Mouse (Mus musculus): ENCODE measurements around the gene Pllp. TPM values are rescaled to one million over a fixed set of nuclear protein-coding genes. Genes with fewer than 3 reads are reported as not detected.

Pllp gene
- polyA plus RNA-seq, 1 experiment from 2014 or later = 0.60 TPM

GRCm38 (mm10) chr8:94678582-94678981, 17.5 kb downstream of the Pllp start:
- no peak overlapping the region for H3K27ac ChIP-seq (ENCODE audit: low read depth, low read length)
- H3K4me1 ChIP-seq (replicated peaks; ENCODE audit: control insufficient read depth, insufficient read depth, low read length) = no peaks in the 10 kb centered on the region
- no peak overlapping the region for H3K4me2 ChIP-seq (ENCODE audit: low read depth, low read length, severe bottlenecking)
- no peak overlapping the region for H3K9ac ChIP-seq (ENCODE audit: low read length)
- H3K27me3 ChIP-seq (ENCODE audit: control insufficient read depth, insufficient read depth, low read length) = no peaks in the 10 kb centered on the region
- ATAC-seq (replicated peaks; ENCODE audit: low FRiP score) = no peak
- no peak overlapping the region for H3K4me3 ChIP-seq (ENCODE audit: low read depth, low read length)
- H3K36me3 ChIP-seq (ENCODE audit: control insufficient read depth, insufficient read depth, low read length) = peaks cover 2% of the 10 kb centered on the region; the same call in 1 of the 2 replicates
- H3K9me3 ChIP-seq (ENCODE audit: control insufficient read depth, low read length) = no peaks in the 10 kb centered on the region; the same call in 1 of the 2 replicates
- 55% methylated on average over 9 of the region's 9 CpGs for WGBS
- no peak for DNase-seq (ENCODE audit: low spot score)

GRCm38 (mm10) chr8:94675923-94676322, 20.2 kb downstream of the Pllp start:
- Histone ChIP-seq H3K4me1 (replicated peaks; ENCODE audit: control insufficient read depth, insufficient read depth, low read length) (no peaks in the 10 kb centered on the region), H3K4me2 (ENCODE audit: low read depth, low read length, severe bottlenecking) (no peak overlapping the region), H3K9ac (ENCODE audit: low read length) (no peak overlapping the region), H3K4me3 (ENCODE audit: low read depth, low read length) (no peak overlapping the region), H3K9me3 (ENCODE audit: control insufficient read depth, low read length) (no peaks in the 10 kb centered on the region; the same call in 1 of the 2 replicates), H3K36me3 (ENCODE audit: control insufficient read depth, insufficient read depth, low read length) (peaks cover 16% of the 10 kb centered on the region), H3K27ac (ENCODE audit: low read depth, low read length) (no peak overlapping the region), H3K27me3 (ENCODE audit: control insufficient read depth, insufficient read depth, low read length) (no peaks in the 10 kb centered on the region)
- DNase-seq (ENCODE audit: low spot score) (no peak), ATAC-seq (replicated peaks; ENCODE audit: low FRiP score) (no peak)
- WGBS = 89% methylated on average over 6 of the region's 6 CpGs

DNA sequence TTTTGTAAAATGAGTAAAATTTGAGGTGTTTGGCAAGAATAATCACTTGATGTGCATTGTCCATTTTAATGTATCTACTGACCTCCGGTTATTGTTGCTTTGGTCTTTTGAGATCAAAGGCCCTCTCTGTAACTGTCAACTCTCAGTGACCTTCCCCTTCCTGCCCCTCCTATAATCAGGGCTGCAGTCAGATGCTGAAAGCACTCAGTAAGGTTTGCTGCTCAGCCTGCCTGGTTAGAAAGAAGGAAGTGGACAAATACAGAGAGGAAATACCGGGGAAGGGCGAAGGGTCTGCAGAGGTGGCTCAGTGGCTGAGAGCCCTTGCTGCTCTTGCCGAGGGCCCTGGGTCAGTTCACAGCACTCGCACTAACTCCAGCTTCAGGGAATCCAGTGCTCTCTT, 21.7 kb downstream of the Pllp start:
- no peak for ATAC-seq (replicated peaks; ENCODE audit: low FRiP score)
- DNase-seq (ENCODE audit: low spot score) = peak; percentile 27
- Histone ChIP-seq H3K9me3 (ENCODE audit: control insufficient read depth, low read length) (no peaks in the 10 kb centered on the region), H3K4me1 (replicated peaks; ENCODE audit: control insufficient read depth, insufficient read depth, low read length) (no peaks in the 10 kb centered on the region), H3K9ac (ENCODE audit: low read length) (no peak overlapping the region), H3K4me3 (ENCODE audit: low read depth, low read length) (no peak overlapping the region), H3K36me3 (ENCODE audit: control insufficient read depth, insufficient read depth, low read length) (peaks cover 22% of the 10 kb centered on the region), H3K27ac (ENCODE audit: low read depth, low read length) (no peak overlapping the region), H3K27me3 (ENCODE audit: control insufficient read depth, insufficient read depth, low read length) (no peaks in the 10 kb centered on the region), H3K4me2 (ENCODE audit: low read depth, low read length, severe bottlenecking) (no peak overlapping the region)
- WGBS = 91% methylated on average over 5 of the region's 5 CpGs

- peak within 1 kb of the TSS; percentile 66 for H3K4me3 ChIP-seq (ENCODE audit: low read depth, low read length)
- peak; percentile 96 for DNase-seq (ENCODE audit: low spot score)
- H3K4me2 ChIP-seq (ENCODE audit: low read depth, low read length, severe bottlenecking) = peak within 1 kb of the TSS; percentile 51
- peak within 1 kb of the TSS; percentile 90 for H3K9ac ChIP-seq (ENCODE audit: low read length)
- no peaks in the 10 kb centered on the region; the same call in 1 of the 2 replicates for H3K4me1 ChIP-seq (replicated peaks; ENCODE audit: control insufficient read depth, insufficient read depth, low read length)
- under 1% methylated on average over 74 of the region's 74 CpGs for WGBS
- peak; percentile 99 for ATAC-seq (replicated peaks; ENCODE audit: low FRiP score)
- no peaks in the 10 kb centered on the region for H3K27me3 ChIP-seq (ENCODE audit: control insufficient read depth, insufficient read depth, low read length)
- H3K27ac ChIP-seq (ENCODE audit: low read depth, low read length) = peak within 1 kb of the TSS; percentile 66
- H3K36me3 ChIP-seq (ENCODE audit: control insufficient read depth, insufficient read depth, low read length) = peaks cover 13% of the 10 kb centered on the region
- no peaks in the 10 kb centered on the region for H3K9me3 ChIP-seq (ENCODE audit: control insufficient read depth, low read length)
Observed at GRCm38 (mm10) chr8:94666456-94667308, 29.4 kb downstream of the Pllp start, which contains the start of gene Arl2bp. Gene Arl2bp (plus strand): TSS chr8:94666600.

GRCm38 (mm10) chr8:94664722-94665121, 31.4 kb downstream of the Pllp start:
- Histone ChIP-seq H3K9ac (ENCODE audit: low read length) (no peak overlapping the region), H3K4me3 (ENCODE audit: low read depth, low read length) (no peak overlapping the region), H3K4me2 (ENCODE audit: low read depth, low read length, severe bottlenecking) (no peak overlapping the region), H3K9me3 (ENCODE audit: control insufficient read depth, low read length) (no peaks in the 10 kb centered on the region), H3K27ac (ENCODE audit: low read depth, low read length) (no peak overlapping the region), H3K27me3 (ENCODE audit: control insufficient read depth, insufficient read depth, low read length) (no peaks in the 10 kb centered on the region; the same call in 1 of the 2 replicates), H3K4me1 (replicated peaks; ENCODE audit: control insufficient read depth, insufficient read depth, low read length) (no peaks in the 10 kb centered on the region; the same call in 1 of the 2 replicates), H3K36me3 (ENCODE audit: control insufficient read depth, insufficient read depth, low read length) (no peaks in the 10 kb centered on the region)
- WGBS = 89% methylated on average over 2 of the region's 2 CpGs
- no peak for ATAC-seq (replicated peaks; ENCODE audit: low FRiP score)
- DNase-seq (ENCODE audit: low spot score) = no peak

GRCm38 (mm10) chr8:94660418-94660817, 35.7 kb downstream of the Pllp start:
- H3K27me3 ChIP-seq (ENCODE audit: control insufficient read depth, insufficient read depth, low read length) = no peaks in the 10 kb centered on the region; the same call in 1 of the 2 replicates
- WGBS = 88% methylated on average over 4 of the region's 4 CpGs
- ATAC-seq (replicated peaks; ENCODE audit: low FRiP score) (no peak), DNase-seq (ENCODE audit: low spot score) (no peak)
- no peak overlapping the region for H3K4me3 ChIP-seq (ENCODE audit: low read depth, low read length)
- H3K36me3 ChIP-seq (ENCODE audit: control insufficient read depth, insufficient read depth, low read length) = no peaks in the 10 kb centered on the region
- H3K9me3 ChIP-seq (ENCODE audit: control insufficient read depth, low read length) = no peaks in the 10 kb centered on the region
- no peaks in the 10 kb centered on the region for H3K4me1 ChIP-seq (replicated peaks; ENCODE audit: control insufficient read depth, insufficient read depth, low read length)
- no peak overlapping the region for H3K9ac ChIP-seq (ENCODE audit: low read length)
- H3K27ac ChIP-seq (ENCODE audit: low read depth, low read length) = no peak overlapping the region
- H3K4me2 ChIP-seq (ENCODE audit: low read depth, low read length, severe bottlenecking) = no peak overlapping the region

DNA sequence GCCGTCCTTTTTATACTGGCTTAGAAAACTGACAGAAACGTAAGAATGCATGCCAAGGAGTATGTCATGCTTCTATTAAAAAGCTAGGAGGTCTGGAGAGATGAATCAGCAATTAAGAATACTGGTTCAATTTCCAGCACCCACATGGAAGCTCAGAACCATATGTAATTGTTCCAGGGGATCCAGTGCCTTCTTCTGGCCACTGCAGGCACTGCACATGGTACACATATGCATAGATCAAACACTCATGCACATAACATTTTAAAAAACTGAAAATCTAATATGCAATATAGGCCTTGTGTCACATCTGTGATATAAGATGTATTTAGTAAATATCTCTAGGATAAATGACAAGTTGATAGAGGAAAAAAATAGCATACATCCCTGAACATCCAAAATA, 38.0 kb downstream of the Pllp start:
- no peak overlapping the region for H3K4me2 ChIP-seq (ENCODE audit: low read depth, low read length, severe bottlenecking)
- H3K27ac ChIP-seq (ENCODE audit: low read depth, low read length) = no peak overlapping the region
- 95% methylated on average over 2 of the region's 2 CpGs for WGBS
- H3K9me3 ChIP-seq (ENCODE audit: control insufficient read depth, low read length) = no peaks in the 10 kb centered on the region
- H3K4me1 ChIP-seq (replicated peaks; ENCODE audit: control insufficient read depth, insufficient read depth, low read length) = no peaks in the 10 kb centered on the region
- ATAC-seq (replicated peaks; ENCODE audit: low FRiP score) (no peak), DNase-seq (ENCODE audit: low spot score) (no peak)
- no peak overlapping the region for H3K4me3 ChIP-seq (ENCODE audit: low read depth, low read length)
- no peaks in the 10 kb centered on the region; the same call in 1 of the 2 replicates for H3K27me3 ChIP-seq (ENCODE audit: control insufficient read depth, insufficient read depth, low read length)
- H3K9ac ChIP-seq (ENCODE audit: low read length) = no peak overlapping the region
- H3K36me3 ChIP-seq (ENCODE audit: control insufficient read depth, insufficient read depth, low read length) = no peaks in the 10 kb centered on the region; the same call in 1 of the 2 replicates

DNA sequence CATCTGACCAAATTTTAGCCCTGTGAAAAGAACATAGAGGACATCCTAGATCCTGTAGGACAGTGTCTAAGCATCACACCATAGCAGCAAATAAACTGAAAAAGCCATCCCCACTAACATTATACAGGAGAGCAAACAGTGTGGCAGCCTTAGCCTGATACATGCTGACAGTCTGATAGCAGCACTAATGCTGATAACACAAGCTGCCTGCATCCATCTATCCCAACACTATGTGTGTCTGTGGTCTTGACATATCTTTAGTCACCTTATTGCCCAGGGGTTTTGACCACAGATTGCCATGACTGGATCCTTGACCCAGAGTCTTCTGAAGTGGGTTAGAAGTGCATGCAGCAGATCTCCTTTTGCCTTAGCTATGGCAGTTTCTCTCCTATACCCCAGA, 41.1 kb downstream of the Pllp start:
- no peak overlapping the region for H3K27ac ChIP-seq (ENCODE audit: low read depth, low read length)
- H3K4me1 ChIP-seq (replicated peaks; ENCODE audit: control insufficient read depth, insufficient read depth, low read length) = no peaks in the 10 kb centered on the region
- DNase-seq (ENCODE audit: low spot score) (no peak), ATAC-seq (replicated peaks; ENCODE audit: low FRiP score) (no peak)
- no peak overlapping the region for H3K9ac ChIP-seq (ENCODE audit: low read length)
- no peak overlapping the region for H3K4me2 ChIP-seq (ENCODE audit: low read depth, low read length, severe bottlenecking)
- H3K36me3 ChIP-seq (ENCODE audit: control insufficient read depth, insufficient read depth, low read length) = no peaks in the 10 kb centered on the region; the same call in 1 of the 2 replicates
- no peaks in the 10 kb centered on the region for H3K9me3 ChIP-seq (ENCODE audit: control insufficient read depth, low read length)
- no peak overlapping the region for H3K4me3 ChIP-seq (ENCODE audit: low read depth, low read length)
- no peaks in the 10 kb centered on the region for H3K27me3 ChIP-seq (ENCODE audit: control insufficient read depth, insufficient read depth, low read length)
